Mouse (Mus musculus) layer of hippocampus, postnatal 36 days (tissue): Measurements from ENCODE around the gene Rhoj. TPM values are rescaled to one million over a fixed set of nuclear protein-coding genes. Genes with fewer than 3 reads are reported as not detected.
A peak's percentile ranks its signal among the peaks of the same experiment; 100 is the strongest.

Experiments used
- DNase-seq, 2 experiments: peaks; one replicate each; pipeline ENCODE4 v3.0.0; 2022
- total RNA-seq, 2 experiments: library from RNA; stranded (reverse); gene quantifications; 2 replicates each; pipeline ENCODE4 v1.2.3; 2021

Rhoj gene
- total RNA-seq, 2 experiments from 2014 or later, result 3.3 to 4.0 TPM

DNA sequence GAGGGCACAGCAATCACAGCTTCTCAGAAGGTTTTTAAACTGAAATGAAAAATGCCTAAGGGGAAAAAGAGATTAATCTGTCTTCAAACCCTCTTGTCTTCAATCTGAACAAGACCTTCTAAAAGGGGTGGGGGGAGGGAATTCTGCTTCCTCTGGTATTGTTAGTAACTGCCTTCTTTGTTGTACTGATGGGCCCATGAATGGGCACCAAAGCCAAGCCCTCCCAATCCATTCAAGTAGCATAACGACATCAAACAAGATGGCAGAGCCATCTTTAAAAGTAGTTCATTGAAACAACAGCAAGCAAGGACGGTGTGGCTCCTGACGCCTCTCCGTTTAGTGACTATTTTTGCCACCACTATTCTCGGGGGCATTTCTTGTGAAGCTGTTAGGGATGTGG, 42.6 kb downstream of the Rhoj start:
- no peak for DNase-seq

DNA sequence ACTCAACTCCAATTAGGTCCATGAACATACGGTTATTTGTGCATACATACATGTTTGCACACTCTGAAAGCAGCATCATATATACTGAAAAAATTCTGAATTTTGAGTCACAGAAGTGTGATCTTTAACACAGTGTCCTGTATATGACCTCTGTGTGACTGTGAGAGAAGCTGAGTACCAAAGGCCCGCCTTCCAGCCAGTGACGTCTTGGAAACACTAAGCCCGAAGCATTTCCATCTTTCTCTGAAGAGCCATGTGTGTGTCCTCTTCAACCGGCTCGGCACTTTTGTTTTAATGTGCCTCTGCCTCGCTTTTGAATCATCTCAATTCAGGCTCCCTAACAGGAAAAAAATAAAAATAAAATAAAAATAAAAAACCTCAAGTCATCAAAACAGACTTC, 43.7 kb downstream of the Rhoj start:
- no peak for DNase-seq

DNA sequence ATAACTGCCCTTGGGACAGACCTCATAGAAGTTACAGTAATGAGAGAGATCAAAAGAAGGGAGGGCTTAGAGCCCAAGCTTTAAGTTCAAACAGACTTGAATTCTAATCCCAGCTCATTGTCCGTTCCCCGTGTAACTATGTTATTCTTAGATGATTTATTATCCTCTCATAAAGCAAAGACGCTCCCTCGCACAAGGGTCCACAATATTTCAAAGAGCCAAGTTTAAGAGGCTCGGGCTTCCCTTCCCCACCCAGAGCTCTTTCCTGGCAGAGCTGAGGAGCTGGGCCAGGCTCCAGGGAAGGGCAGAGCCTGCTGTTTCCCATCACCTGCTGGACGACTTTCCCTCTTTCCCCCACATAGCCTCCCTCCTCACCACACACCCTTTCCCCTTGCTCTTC, 44.3 kb downstream of the Rhoj start:
- DNase-seq, result no peak

DNA sequence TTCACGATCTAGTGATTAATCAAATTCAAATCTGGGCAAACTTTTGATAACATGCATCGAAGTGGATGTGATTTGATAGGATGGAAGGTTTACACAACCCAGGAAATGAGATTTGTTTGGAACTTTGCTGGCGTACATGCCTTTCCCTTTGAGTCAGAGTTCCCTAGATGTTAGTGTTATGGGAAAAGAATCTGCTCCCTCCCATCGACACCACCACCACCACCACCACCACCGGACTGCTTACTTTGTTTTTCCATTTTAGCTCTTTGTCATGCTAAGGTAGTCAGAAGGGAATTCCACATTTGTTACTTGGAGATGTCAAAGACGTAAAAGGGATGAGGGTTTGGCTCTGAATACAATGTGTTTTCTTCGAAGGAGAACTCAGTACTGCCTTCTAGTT, 46.2 kb downstream of the Rhoj start:
- no peak for DNase-seq

DNA sequence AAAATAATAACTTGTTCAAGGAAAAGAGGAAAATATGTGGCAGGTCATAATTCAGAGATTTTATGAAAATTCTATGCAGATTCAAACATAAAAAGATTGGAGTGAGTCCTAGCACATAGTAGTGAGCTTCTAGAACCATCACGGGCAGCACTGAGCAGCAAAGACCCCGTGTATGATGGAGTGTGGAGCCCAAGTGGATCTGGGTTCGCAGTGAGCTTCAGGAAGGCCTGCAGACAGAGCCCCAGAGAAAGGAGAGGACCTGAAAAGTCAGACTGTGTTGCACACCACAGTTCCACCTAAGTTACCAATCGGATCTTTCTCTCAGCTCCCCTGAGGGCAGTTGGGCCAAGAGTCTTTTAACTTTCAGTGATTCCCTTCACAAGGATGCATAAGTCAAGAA, 49.7 kb downstream of the Rhoj start:
- no peak for DNase-seq

DNA sequence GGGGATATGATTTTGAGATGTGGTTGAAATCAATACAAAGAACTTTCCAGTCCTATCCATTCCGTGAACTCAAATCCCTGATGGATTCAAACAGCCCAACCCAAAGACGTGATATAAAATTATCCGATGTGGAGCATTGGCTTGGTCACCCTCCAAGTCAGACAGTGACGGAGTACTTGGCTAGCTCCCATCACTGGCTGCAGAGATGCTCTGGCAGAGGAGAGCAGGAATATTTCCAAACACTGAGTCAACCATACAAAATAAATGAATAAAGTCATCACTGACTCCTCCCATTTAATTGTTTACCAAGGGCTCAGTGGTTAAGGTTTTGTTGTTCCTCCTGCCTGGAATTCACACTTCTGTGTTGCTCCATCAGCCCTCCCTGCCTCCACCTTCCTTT, 50.6 kb downstream of the Rhoj start:
- peak; percentile 19 to 34 for DNase-seq

DNA sequence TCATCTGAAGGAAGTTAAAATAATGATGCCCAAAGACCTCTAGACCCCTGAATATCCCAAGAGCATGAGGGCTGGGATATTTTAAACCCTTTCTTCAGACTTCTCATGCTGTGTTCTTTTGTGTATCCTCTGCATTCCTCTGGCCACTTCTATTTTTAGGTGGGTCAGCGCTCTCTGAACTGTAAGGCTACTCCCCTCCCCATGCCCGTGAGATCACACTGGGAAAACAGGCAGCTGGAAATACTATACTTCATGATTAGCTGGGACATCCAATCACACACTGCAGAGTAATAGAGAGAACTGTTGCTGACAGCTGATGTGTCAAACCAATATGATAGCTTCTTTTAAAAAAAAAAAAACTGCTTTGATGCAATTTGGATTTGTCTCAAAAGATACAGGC, 51.4 kb downstream of the Rhoj start:
- no peak for DNase-seq

DNA sequence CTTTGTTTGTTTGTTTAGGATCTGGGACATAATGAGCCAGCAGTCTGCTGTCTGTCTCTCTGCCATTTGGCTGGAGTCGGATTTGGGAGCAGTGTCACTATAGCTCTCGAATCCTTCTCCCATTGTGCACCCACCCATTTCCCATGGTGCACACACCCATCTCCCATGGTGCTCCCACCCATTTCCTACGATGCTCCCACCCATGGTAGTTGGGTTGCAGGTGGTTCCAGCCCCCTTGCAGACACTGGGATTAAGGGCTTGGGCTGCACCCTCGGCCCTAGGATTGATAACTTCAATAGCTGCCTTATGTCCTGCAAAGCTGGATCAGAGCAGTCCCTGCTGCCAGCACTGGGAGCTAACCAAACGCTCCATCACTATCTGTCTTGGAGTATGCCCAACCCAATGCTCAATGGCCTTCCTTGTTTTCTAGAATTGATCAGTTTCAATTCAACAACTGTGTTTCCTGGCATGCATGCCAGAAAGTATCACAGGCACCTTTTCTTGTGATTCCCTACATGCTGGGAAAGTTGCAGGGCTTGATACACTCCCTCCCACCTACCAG, 51.9 kb downstream of the Rhoj start:
- DNase-seq, result peak in 1 of 2 experiments; percentile 5

DNA sequence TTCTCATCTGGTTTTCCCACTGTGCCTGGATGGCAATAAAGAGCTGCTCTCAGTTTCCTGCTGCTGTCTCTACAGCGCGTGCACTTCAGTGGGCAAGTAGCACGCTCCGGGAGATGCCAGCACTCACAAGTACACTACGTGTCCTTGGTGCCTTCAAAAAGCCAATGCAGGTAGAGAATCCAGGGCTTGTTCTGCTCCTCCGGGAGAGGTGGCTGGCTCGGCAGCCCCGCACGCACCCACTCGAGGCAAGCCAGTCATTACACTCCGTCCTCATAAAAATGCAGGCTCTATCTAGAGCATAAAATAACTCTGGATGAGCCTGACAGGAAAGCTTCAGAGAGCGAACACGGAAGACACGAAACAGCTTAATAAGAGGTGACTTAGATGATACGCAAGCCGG, 54.3 kb downstream of the Rhoj start:
- no peak for DNase-seq

DNA sequence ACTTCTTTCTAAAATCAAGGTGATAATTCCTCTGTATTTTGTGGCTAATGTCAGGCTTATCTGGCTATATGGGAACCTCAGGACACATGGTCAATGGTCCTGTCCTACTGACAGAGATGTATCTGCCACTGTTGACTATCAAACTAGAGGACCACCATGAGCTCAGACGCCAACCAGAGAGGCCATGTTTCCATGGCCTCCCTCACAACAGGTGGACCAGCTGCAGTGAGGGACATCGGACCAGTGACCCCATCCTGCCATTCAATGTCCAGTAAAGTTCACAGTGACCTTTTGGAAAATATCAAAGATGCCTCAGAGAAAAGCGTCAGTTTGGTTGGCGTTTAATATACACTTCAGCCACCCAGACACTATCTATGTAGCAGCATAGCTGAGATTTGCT, 56.3 kb downstream of the Rhoj start:
- no peak for DNase-seq

DNA sequence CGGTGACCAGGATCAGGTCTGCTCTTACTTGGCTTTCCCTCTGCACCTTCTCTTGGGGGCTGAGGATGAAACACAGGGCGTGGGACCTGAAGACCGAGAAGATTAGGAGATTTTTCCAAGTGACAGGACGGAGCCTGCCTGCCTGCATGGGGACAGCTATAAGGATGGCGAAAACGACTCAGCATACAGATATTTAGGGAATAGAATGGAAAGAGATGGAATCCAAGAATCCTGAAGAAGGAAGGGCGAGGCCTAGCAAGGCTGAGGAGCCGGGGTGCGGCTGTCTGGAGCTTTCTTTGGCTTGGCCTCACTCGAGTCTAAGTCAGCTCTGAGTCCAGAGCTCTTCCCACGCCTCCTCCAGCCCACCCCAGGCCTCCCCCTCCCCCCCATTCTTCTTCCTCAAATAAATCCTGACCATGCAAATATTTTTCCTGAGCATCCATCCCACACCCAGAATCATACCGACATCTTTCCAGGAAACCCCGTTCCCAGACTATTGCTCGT, 57.6 kb downstream of the Rhoj start:
- DNase-seq, result no peak

DNA sequence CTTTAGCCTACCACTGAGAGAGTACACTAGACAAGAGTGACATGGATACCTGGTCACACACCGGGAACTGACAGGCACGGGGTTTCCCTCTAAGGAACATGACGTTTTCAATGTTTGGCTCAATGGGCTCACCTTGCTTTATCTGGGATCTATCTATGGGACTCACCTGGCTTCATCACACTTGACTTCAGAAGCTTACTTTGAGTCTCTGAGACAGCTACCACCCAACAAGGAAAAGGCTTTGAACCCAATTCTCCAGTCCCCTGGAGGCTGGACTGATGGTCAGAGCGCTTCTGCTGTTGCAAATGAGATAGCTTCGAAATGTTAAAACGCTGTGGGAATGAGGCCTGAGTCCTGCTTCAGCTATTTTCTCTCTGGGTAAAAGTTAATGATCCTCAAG, 59.2 kb downstream of the Rhoj start:
- DNase-seq, result no peak

DNA sequence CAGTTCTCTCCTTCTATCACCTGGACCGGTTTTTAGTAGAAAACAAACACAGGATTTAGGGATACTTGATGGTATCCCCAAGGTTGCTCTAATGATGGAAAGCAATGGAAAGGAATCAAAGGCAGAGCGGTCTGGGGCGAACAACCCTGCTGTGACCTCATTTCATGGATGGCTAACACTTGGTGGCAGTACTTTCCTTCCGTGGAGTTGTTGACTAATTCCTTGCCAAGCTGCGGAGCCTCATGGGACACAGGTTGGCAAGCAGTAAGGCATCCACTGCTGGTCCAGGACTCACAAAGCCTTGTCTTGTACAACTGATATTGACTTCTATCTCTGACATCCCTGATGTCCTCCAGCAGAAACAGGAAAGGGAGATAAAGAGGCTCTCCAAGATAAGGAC, 60.4 kb downstream of the Rhoj start:
- DNase-seq, result no peak

DNA sequence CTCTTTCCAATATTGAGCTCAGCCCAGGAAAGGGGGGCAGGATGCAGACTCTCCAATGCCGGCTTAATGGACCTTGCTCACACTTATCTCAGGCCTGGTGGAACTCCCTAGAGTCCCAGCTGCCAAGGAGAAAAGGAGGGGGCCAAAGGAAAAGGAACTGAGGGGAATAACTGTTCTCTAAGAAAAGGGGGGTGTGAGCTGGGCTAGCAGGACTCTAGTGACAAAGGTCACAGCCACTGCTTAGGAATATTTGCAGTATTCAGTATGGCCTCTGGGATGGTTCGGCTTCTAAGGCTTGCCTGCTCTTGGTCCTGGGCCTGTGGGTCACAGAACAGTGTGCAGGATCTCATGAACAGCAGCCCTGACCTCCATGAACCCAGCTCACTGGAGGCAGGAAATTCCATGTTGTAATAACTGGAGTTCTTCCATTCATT, 61.3 kb downstream of the Rhoj start:
- no peak for DNase-seq

DNA sequence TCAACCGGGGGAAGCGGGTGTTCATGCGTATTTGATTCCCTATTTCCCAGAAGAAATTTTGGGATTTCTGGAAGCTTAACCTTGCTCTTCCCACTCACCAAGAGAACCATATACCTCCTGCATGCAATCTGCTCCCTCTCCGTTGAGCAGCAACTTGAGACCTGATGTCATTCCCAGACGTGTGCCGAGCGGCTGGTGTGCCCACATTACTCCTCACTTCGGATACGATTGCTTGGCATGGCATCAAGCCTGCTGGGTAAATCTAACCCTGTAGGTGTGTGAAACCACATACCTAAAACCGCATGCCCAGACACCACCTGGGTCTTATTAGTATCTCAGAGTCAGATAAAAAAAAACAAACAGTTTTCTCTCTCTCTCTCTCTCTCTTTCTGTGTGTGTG, 66.3 kb downstream of the Rhoj start:
- no peak for DNase-seq

DNA sequence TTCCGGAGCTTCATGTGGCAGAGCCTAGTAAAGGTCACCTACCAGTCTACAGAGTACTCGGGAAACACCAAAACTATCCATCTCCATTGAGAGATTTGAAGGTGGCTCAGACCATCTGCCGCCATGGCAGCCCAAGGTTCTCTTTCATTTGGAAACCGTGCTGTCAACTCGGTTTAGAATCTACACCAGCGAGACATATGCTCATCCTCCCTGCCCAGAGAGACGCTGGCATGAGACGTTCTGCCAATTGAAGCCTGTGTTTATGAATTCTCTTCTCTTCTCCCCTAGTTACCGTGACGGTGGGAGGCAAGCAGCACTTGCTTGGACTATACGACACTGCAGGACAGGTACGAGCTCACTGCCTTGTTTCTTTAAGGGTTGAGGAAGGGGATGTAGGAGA, 66.9 kb downstream of the Rhoj start:
- DNase-seq, result no peak

DNA sequence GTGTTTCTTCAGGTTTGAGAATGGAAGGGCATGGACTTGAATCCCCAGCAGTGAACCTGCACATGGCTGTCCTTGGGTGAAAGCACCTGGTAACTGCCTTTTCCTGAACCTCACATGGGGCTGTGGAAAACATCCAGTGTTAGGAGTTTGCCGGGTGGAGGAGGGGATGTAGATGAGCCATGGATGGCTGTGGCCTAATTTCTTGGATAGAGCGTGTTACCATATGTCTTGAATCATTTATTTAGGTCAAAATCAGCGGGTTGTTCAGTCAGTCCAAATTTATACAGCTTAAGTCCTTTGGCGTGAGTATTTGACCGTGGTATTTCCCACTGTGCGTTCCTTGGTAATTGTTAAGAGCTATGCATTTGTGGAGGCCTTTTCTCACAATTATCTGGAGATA, 68.0 kb downstream of the Rhoj start:
- DNase-seq, result no peak

DNA sequence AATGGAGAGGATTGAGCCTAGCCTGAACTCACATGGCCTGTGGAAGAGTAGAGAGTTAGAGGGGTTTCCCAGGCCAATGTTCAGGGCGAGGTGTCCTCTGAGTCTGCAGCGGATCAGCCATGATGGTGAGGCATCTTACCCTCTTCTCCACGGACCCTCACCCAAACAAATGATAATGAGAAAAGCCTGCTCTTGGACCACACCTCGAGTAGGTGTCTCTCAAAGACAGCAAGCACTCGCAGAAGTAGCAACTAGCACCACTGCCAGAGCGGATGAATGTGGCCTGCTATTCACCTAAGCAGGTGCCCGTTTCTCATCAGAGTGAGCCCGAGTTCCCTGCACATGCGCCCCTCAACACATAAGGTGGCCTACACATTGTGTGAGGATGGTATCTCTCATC, 78.6 kb downstream of the Rhoj start:
- no peak for DNase-seq

DNA sequence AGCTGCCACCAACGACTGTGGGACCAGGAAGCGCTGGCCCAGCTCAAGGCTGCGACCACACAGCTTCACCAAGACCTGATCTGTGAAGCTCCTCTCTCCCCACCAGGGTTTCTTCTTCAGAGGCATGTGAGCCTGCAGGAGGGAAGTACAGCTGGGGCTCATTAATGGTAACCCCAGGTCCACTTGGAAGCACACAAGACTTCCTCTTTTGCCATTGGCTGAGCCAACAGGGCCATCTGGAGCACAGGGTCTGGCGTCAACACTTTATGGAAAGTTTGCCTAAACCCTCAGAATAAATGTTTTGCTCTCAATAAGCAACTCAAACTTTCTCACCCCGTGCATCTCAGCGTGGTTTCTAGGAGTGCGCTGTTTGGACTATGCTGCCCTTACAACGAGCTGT, 79.0 kb downstream of the Rhoj start:
- no peak for DNase-seq

DNA sequence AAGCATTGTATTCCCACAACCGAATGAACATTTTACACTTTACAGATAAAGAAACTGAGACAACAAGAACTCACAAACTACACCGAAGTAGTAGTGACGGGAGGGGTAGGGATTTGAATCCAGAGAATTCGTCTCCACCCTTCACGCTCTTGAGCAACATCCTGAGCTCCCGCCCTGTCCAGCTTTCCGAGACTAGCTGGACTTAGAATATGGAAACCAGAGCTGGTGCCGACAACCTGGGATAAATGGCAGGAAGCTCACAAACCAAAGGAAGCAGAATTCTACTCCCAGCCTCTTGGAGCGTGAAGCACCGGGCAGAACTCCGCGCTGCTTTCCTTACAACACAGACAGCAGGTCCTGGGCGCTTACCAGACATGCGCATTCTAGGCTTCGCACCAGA, 79.7 kb downstream of the Rhoj start:
- DNase-seq, result no peak

DNA sequence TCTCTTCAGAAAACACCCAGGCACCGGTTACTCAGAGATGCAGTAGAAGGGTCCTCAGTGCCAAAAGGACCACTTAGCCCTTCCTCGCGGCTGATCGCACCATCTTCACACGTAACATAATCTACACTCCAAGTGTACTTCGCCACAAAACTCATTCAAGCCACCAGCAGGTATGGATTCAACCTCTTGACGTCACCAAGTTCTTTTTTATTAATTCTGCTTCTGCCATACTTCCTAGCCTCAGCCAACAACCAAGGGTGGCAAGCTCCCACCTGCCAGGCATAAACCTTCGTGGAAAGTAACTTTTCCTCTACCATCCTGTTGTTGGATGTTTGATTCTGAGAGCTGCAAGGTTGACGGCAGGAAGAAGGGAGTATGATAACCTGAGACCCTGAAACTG, 80.4 kb downstream of the Rhoj start:
- DNase-seq, result no peak

DNA sequence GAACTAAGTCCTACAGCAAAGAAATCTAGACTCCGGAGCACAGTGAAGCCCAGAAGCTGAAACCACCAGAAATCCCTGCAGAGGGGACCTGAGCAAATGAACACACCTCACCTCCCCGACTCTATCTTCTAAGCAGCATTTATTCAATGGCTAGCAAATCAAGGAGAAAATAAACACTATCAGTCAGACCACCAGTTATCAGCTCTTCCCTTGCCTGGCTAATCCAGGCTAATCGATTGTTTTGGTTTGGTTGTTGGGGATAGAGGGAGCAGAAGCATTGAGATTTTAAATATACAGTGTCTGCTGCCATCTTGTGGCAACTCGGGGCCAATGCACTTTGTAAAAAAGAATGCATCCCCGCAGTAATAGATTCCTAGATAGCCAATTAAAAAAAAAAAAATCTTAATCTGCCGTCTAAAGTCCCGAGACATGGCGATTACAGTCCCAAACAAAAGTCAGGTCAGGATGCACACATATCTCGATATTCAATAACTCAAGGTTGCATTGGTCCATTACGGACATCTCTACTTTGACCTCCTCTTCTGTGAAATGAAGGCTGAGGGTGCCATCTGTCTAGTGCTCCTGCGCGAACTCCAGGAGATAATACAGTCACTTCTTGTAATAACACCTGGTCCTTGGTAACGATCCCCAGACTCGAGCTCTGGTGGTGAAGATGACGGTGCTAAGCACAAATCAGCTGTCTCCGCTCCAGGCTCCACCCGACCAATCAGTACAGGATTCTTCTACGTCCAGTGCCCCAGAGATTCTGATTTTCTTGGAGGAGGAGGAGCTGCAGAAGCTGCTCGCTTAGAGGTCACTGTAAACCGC, 81.4 kb downstream of the Rhoj start:
- peak; percentile 49 to 53 for DNase-seq

DNA sequence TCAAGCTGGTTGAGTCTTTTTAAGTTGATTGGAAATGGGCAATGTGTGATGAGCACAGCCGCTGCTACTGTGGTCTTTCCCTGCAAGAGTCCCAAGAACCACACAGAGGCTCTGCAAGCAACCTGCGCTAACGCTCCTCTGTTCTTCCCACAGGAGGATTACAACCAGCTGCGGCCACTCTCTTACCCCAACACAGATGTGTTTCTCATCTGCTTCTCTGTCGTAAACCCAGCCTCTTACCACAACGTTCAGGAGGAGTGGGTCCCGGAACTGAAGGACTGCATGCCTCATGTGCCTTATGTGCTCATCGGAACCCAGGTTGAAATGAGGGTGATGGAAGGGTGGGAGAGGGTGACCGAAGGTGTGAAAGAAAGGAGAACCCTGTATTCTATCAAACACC, 83.4 kb downstream of the Rhoj start:
- DNase-seq, result no peak

DNA sequence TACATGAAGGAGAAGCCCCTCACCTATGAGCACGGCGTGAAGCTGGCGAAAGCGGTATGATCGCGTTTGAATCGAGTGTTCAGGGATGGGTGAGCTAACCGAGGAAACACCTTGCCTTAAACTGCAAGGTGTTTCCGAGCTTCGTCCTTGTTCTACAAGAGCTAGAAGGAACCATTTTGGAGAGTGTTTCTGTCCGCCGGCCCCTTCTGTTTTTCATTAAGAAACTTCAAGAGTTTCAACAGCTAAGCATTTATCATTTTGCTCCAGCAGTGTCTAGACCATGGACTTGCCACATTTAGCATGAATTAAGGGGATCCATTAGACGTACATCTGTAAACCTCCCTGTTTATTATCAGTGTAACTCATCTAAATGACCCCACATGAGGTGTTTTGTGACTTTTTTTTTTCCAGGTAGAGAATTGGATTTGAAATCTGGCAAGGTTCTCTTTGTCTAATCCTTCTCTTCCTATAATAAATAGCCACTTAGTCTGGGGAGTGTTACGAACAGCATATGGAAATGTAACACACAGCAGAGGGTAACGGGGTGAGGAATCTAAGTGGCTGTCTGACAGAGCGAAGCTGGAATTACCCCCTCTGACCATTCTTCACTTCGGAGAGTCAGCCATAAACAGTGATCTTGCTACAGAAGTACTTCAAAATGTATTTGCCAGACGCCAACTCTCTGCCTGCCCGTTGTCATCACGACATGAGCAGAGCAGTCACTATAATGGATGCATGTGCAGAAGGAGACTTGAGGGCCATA, 86.1 kb downstream of the Rhoj start:
- DNase-seq, result no peak
